Mouse (Mus musculus) cortical plate, adult 2 months (tissue): ENCODE measurements around the gene Gja10.

ENCODE experiments used
- CTCF ChIP-seq: fragments of 200-500 bp; IDR thresholded peaks from 2 replicates; pipeline ENCODE4 v1.5.1; 2011; ENCODE audit warnings: mild to moderate bottlenecking, control low read depth, low read length; ENCODE audit not compliant: insufficient read depth; ENCODE audit errors: extremely low read depth
- POLR2A ChIP-seq: fragments of 200-500 bp; IDR thresholded peaks from 2 replicates; pipeline ENCODE4 v1.6.1; 2011; ENCODE audit warnings: mild to moderate bottlenecking, low read length, control low read depth; ENCODE audit not compliant: insufficient read depth; ENCODE audit errors: extremely low read depth

DNA sequence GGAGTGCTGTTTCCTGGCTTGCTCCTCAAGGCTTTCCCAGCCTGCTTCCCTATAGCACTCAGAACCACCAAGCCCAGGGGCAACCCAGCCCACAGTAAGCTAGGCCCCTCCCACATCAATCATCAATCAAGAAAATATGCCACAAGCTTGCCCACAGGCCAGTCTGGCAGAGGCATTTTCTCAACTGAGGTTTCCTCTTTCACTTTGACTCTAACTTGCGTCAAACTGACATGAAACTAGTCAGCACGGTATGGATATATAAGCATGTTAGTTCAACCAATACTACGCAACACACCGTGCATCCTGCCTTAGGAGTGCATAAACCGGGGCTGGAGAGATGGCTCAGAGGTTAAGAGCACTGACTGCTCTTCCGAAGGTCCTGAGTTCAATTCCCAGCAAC lies 14.3 kb downstream of the Gja10 start:
- TF ChIP-seq CTCF, result no peak
- no peak for TF ChIP-seq POLR2A
